Mouse (Mus musculus) T-helper 17 cell (primary cell): Measurements from ENCODE around the gene Ubr3.
"Not testable (repeated sequence)": the region's sequence is repeated elsewhere in the genome, so short reads cannot be mapped to it uniquely, and the experiment has no call there.

Experiments used
- in situ Hi-C, 2 experiments: fragments of 300-600 bp; cut with MboI, MseI; formaldehyde crosslinking; loops; 1 replicate in 1 of 2; 2 replicates in 1 of 2; pipeline ENCODE4 v1.15.1; 2025; ENCODE audit warnings: high pct_unique_total_duplicates in 2 of 2

Gene Ubr3

GRCm38 (mm10) chr2:69903541-69903940, 6.5 kb downstream of the Ubr3 start:
- in situ Hi-C loops: no loop called here

- in situ Hi-C loops: not testable (repeated sequence)
These were observed 10.3 kb downstream of the Ubr3 start for GRCm38 (mm10) chr2:69907394-69907793.

DNA sequence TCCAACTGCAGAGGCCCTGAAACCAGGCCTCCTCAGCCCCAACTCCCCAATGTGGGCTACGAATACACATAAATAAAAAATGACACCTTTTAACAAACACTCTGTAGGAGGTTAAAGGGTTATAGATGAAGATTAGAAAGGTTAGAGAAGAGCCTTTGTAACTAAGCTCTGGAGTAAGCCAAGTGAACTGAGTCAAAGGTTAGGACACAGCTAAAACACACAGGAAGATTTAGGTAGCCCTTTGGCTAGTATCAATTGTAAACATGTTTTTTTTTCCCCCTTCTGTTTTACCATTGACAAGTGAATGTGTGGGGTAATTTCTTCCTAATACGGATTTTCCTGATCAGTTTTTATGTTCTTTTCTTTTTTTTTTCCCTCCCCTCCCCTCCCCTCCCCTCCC, 15.8 kb downstream of the Ubr3 start:
- in situ Hi-C loops: no loop called here

DNA sequence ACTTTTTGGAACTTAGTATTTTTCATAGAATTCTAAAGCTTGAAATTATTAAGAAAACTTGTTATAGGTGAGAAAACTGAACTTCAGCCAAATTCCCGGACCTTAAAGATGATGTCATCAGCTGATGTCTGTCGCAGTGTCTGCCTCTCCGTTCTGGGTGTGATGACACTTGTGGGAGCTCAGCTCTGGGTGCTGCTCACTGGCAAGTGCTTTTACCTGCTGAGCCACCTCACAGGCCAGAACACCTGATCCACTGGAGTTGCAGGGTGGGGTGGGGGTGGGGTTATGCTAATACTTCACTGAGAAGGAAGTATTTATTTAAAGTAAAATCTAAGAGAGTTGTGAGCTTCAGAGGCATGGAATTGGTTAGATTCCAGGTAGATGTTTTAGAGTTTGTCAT, 20.3 kb downstream of the Ubr3 start:
- in situ Hi-C loops: no loop called here

- in situ Hi-C loops: no loop called here
These were observed 27.9 kb downstream of the Ubr3 start for GRCm38 (mm10) chr2:69924943-69925342.

GRCm38 (mm10) chr2:69936331-69936730, 39.3 kb downstream of the Ubr3 start:
- in situ Hi-C loops: no loop called here

- in situ Hi-C loops: no loop called here
These were observed 42.2 kb downstream of the Ubr3 start for GRCm38 (mm10) chr2:69939226-69939625.

GRCm38 (mm10) chr2:69939649-69940048, 42.6 kb downstream of the Ubr3 start:
- in situ Hi-C loops: no loop called here

DNA sequence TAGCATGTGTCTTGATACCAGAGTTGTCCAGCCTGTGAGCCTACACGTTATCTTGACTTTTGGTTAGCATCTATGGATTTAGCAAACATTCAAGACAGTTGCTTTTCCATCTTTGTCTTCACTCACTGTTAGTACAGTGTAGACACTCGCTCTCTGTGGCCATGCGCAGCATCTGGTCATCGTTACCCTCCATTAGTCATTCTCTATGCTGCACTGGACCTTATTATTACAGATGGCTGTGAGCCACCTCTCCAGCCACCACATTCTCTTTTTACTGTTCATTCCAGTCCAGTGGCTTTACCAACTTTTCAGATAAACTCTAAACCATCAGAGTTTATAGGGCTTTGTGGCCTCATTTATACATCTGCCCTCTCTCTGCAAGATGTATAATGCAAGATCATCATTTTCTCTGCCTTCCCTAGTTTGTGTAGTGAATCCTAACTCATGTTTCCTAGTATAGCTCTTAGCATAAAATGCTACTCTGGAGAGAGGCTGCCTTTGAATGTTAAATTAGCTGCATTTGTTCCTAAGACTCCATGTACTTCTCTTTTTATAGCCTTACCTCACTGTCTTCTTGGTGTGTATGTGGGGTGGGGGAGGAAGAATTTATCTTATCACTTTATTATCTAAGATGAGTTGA, 44.5 kb downstream of the Ubr3 start:
- in situ Hi-C loops: no loop called here

- in situ Hi-C loops: no loop called here
These were observed 55.8 kb downstream of the Ubr3 start for GRCm38 (mm10) chr2:69952849-69953248.

DNA sequence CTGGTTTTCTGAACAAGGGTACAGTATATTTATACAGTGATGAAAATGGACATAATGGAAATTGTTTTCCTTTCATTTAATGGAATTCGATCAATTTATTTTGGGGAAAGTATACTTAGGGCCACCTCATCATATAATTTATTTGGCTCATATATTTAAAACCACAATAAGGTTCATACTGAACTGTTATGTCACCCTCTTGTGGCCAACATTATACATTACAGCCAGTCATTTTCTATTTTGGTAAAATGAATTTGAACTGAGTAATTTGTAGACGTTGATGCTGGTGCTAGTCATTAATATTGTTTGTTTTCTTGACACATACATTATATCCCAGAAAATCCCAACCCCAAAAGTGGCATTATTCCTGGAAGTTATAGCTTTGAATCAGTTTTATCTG, 58.6 kb downstream of the Ubr3 start:
- in situ Hi-C loops: no loop called here

DNA sequence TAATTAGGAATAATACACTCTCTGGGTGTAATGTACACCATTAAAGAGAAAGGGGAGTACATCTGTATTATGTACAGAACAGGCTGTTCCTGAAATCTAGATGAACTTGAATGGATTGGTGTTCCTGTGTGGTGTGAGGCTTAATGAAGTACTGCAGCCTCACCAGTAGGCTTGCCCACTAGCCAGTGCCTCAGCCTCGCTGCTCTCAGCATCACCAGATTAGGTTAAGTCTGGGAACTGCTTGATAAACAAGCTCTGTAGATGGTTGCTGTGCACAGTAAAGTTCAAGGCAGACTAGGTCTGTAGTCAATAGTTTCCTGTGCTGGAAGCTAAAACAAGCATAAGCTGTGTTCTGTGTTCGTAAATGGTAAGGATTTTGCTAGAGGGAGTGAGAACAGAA, 60.6 kb downstream of the Ubr3 start:
- in situ Hi-C loops: no loop called here

- in situ Hi-C loops: no loop called here
These were observed 77.8 kb downstream of the Ubr3 start for GRCm38 (mm10) chr2:69974896-69975295.

GRCm38 (mm10) chr2:69989224-69989623, 92.2 kb downstream of the Ubr3 start:
- in situ Hi-C loops: no loop called here

- in situ Hi-C loops: loop anchor here in 1 of 2 experiments (5.0 kb wide), 1 partner anchor 92 kb away; no protein-coding TSS in a partner anchor
These were observed 93.6 kb downstream of the Ubr3 start for GRCm38 (mm10) chr2:69990647-69991046.

- in situ Hi-C loops: loop anchor here in 1 of 2 experiments (5.0 kb wide), 1 partner anchor 88 kb away; no protein-coding TSS in a partner anchor
These were observed 97.2 kb downstream of the Ubr3 start for GRCm38 (mm10) chr2:69994082-69994736.

DNA sequence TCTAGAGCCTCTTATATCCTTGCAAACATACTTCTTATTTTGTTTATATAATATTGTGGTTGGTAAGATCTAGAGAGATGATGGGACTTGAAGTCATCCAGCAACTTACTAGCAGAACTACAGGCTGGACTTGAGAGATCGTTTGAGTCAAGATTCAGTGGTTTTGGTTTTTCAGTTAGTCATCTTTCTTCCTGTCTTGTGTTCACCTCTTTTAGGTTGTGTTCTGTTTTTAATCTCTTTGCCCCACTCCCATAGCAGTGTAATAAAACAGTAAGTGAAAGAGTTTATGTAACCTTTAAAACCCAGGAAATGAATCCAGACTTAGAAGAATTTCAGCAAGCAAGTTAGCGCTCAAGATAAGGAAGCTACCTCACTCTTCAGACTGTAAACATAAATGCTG, 97.7 kb downstream of the Ubr3 start:
- in situ Hi-C loops: loop anchor here in 1 of 2 experiments (5.0 kb wide), 1 partner anchor 88 kb away; no protein-coding TSS in a partner anchor

GRCm38 (mm10) chr2:69999097-69999770, 102.2 kb downstream of the Ubr3 start:
- in situ Hi-C loops: no loop called here

DNA sequence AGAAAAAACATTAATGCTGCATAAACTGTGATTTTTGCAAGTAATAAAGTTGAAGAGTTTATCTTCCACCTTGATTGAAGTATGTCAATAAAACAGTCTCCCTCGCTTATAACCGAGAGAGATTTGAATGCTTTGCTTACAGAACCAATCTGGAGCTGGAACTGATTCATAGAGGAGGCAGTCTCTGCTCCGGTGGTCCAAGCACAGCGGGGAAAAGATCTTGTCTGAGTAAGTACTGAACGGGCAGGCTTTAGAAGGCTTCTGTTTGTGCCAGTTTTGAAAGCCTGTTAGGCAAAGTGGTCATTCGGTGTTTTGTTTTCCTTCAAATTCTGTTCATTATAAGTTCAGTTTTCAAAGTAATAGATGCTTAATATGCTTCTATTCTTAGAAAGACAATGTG, 103.3 kb downstream of the Ubr3 start:
- in situ Hi-C loops: no loop called here

DNA sequence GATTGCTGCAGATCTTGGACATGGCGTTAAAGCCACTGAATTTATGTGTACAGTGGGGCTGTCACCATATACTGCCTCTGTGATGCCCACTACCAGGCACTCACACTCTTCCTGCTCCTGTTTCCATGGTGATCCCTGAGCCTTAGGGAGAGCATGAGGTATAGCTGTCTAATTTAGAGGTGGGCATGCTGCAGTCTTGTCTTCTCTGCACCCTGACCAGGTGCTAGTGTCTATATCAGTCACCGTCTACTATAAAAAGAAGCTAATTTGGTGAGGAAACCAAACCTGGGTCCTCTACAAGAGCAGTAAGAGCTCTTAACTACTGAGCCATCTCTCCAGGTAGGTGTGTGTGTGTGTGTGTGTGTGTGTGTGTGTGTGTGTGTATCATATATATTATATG, 109.4 kb downstream of the Ubr3 start:
- in situ Hi-C loops: no loop called here

- in situ Hi-C loops: no loop called here
These were observed 115.9 kb downstream of the Ubr3 start for GRCm38 (mm10) chr2:70012941-70013340.

DNA sequence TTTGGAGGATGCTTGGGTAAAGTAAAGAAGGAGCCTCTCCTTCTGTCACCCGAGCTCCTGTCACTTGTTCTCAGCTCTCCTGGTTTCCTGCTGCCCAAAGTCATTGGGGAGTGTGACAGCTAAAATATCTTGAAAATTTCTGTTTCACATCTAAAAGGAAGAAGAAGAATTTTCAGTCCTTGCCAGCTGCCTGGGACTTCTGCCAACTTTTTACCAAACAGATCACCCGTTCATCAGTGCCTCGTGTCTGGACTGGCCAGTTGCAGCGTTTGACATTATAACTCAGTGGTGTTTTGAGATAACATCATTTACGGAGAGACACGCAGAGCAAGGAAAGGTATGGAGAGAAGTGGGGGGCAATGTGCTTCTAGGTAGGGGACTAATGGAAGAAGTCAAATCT, 121.2 kb downstream of the Ubr3 start:
- in situ Hi-C loops: no loop called here

GRCm38 (mm10) chr2:70024454-70024853, 127.4 kb downstream of the Ubr3 start:
- in situ Hi-C loops: no loop called here
